Comparison of ENCODE assay signal across 8 mouse cellular contexts in the genomic region with DNA sequence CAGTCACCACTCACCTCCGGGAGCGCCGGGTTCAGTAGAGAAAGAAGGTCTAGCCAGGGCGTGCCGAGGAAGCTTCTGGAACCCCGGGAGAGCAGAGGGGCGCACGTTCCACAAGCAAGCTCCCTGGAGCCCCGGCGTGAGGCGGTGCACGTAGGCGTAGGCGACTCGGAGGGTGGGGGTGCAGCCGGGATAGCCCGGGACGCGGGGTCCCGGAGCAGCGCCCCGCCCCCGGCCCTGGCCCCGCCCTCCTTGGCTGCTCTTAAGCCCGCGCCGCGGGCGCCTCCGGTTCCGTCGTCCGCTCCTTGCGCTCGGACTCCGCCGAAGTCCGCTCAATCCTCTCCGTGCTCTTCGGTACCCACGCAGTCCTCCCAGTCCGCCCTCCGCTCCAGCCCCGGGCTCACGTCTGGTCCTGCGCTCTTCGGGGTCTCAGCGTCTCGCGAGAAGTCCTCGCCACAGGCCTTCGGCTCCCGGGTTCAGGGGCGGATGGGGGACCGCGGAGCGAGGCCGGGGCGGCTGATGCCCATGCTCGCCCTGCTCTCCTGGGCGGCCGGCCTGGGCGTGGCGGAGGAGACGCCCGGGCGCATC. TPM values are rescaled to one million over a fixed set of nuclear protein-coding genes. Genes with fewer than 3 reads are reported as not detected.
DNase-seq lines count a peak whose midpoint lies in the region; ATAC-seq and TF ChIP-seq lines count a peak whose summit lies in the region.

Gene Plod2 (plus strand): TSS at position 247 of the 585 bp plus-strand sequence.

- peaks cover 44% of the 10 kb centered on the region for H3K4me1 ChIP-seq in embryonic facial prominence, embryonic 13.5 days
- H3K4me1 ChIP-seq in kidney, adult 2 months (ENCODE audit: control insufficient read depth, insufficient read depth, low read length) = peaks cover 4% of the 10 kb centered on the region; the same call in 1 of the 2 replicates
- H3K4me1 ChIP-seq in liver, embryonic 13.5 days (replicated peaks) = peaks cover 9% of the 10 kb centered on the region
- peaks cover 29% of the 10 kb centered on the region for H3K4me1 ChIP-seq in stomach, embryonic 15.5 days

- H3K27me3 ChIP-seq in embryonic facial prominence, embryonic 13.5 days = no peaks in the 10 kb centered on the region
- no peaks in the 10 kb centered on the region for H3K27me3 ChIP-seq in kidney, adult 2 months (replicated peaks; ENCODE audit: control insufficient read depth, insufficient read depth, low read length)
- peaks cover 18% of the 10 kb centered on the region for H3K27me3 ChIP-seq in liver, embryonic 13.5 days
- no peaks in the 10 kb centered on the region for H3K27me3 ChIP-seq in stomach, embryonic 15.5 days (replicated peaks)

- DNase-seq in B cell, adult 2 months = peak; percentile 10 to 25
- DNase-seq in adrenal gland, postnatal 25 days = peak; percentile 88
- DNase-seq in heart, adult 8-10 months (ENCODE audit: low spot score) = peak; percentile 79
- DNase-seq in kidney, adult 2 months = peak; percentile 84
- peak; percentile 43 for DNase-seq in liver, embryonic 13.5 days
- DNase-seq in naive thymus-derived CD4-positive, alpha-beta T cell, adult 2 months (ENCODE audit: low read depth) = peak; percentile 15

- peak within 1 kb of the TSS; percentile 96 for H3K27ac ChIP-seq in embryonic facial prominence, embryonic 13.5 days
- H3K27ac ChIP-seq in kidney, adult 2 months (ENCODE audit: insufficient read depth, low read depth, low read length) = peak within 1 kb of the TSS; percentile 62; the same call in 1 of the 2 replicates
- 0 out of 2 replicates have a peak within 1 kb of the TSS, but pooled peaks have one; percentile 3 for H3K27ac ChIP-seq in liver, embryonic 13.5 days
- H3K27ac ChIP-seq in stomach, embryonic 15.5 days = peak within 1 kb of the TSS; percentile 92

- peak within 1 kb of the TSS; percentile 90 for H3K4me3 ChIP-seq in embryonic facial prominence, embryonic 13.5 days
- peak within 1 kb of the TSS; percentile 84 for H3K4me3 ChIP-seq in kidney, adult 2 months (ENCODE audit: insufficient read depth, low read depth, low read length)
- peak within 1 kb of the TSS; percentile 63 for H3K4me3 ChIP-seq in liver, embryonic 13.5 days (replicated peaks)
- peak within 1 kb of the TSS; percentile 92 for H3K4me3 ChIP-seq in stomach, embryonic 15.5 days (replicated peaks)

- peak within 1 kb of the TSS; percentile 68 for H3K4me2 ChIP-seq in embryonic facial prominence, embryonic 13.5 days
- peak within 1 kb of the TSS; percentile 78 for H3K4me2 ChIP-seq in liver, embryonic 13.5 days
- peak within 1 kb of the TSS; percentile 73 for H3K4me2 ChIP-seq in stomach, embryonic 15.5 days

- no peak for TF ChIP-seq CTCF in kidney, adult 2 months (conservative IDR thresholded peaks at IDR 0.05; ENCODE audit: insufficient read depth, insufficient read length, low read depth, low read length)

- peak within 1 kb of the TSS; percentile 96 for H3K9ac ChIP-seq in embryonic facial prominence, embryonic 13.5 days
- peak within 1 kb of the TSS; percentile 54 for H3K9ac ChIP-seq in liver, embryonic 13.5 days
- peak within 1 kb of the TSS; percentile 74 for H3K9ac ChIP-seq in stomach, embryonic 15.5 days

- peak; percentile 91 for ATAC-seq in embryonic facial prominence, embryonic 13.5 days (ENCODE audit: insufficient number of reproducible peaks, insufficient read depth, low FRiP score, low TSS enrichment, low read depth)
- peak; percentile 84 for ATAC-seq in liver, embryonic 13.5 days (ENCODE audit: low read depth)
- ATAC-seq in stomach, embryonic 15.5 days (ENCODE audit: insufficient read depth, low FRiP score, low read depth) = peak; percentile 94

- WGBS in embryonic facial prominence, embryonic 13.5 days = under 1% methylated on average over 67 of the region's 67 CpGs
- WGBS in kidney, adult 2 months = under 1% methylated on average over 65 of the region's 67 CpGs
- under 1% methylated on average over 45 of the region's 67 CpGs for WGBS in liver, embryonic 13.5 days (ENCODE audit: insufficient replicate concordance)
- under 1% methylated on average over 64 of the region's 67 CpGs for WGBS in stomach, embryonic 15.5 days

- TF ChIP-seq POLR2A in kidney, adult 2 months (IDR thresholded peaks at IDR 0.05; ENCODE audit: low read depth, low read length) = peak; percentile 17

- H3K9me3 ChIP-seq in embryonic facial prominence, embryonic 13.5 days = no peaks in the 10 kb centered on the region
- H3K9me3 ChIP-seq in liver, embryonic 13.5 days (replicated peaks) = no peaks in the 10 kb centered on the region
- no peaks in the 10 kb centered on the region for H3K9me3 ChIP-seq in stomach, embryonic 15.5 days

- no peaks in the 10 kb centered on the region for H3K36me3 ChIP-seq in embryonic facial prominence, embryonic 13.5 days
- no peaks in the 10 kb centered on the region for H3K36me3 ChIP-seq in kidney, adult 2 months (ENCODE audit: control insufficient read depth, insufficient read depth, low read length)
- H3K36me3 ChIP-seq in liver, embryonic 13.5 days = no peaks in the 10 kb centered on the region
- H3K36me3 ChIP-seq in stomach, embryonic 15.5 days = no peaks in the 10 kb centered on the region

RNA-seq across cellular contexts. Expression of gene Plod2, which starts in this region (rescaled TPM):
- total RNA-seq in adrenal gland, postnatal 25 days (2021) = 221 and 278 TPM in 2 replicates
- polyA plus RNA-seq in embryonic facial prominence, embryonic 13.5 days (2015; fragmentation: Nextera tagmentation; extraction: Ambion mirVana) = 53.4 and 59.4 TPM in 2 replicates
- 10 to 100 TPM; 12.7 to 16.6 (median 14.8) TPM for total RNA-seq in heart, adult 8-10 months (2022)
- 11.3 and 11.4 TPM in 2 replicates for polyA plus RNA-seq in kidney, adult 2 months (2012; rRNA removed)
- 2.6 and 3.7 TPM in 2 replicates for polyA plus RNA-seq in liver, embryonic 13.5 days (2015; fragmentation: Nextera tagmentation; extraction: Ambion mirVana)
- 39.4 and 41.4 TPM in 2 replicates for polyA plus RNA-seq in stomach, embryonic 15.5 days (2015; fragmentation: Nextera tagmentation; extraction: Ambion mirVana)

Comparison
In these comparisons a context has a peak if more than half of its experiments do, and no peak if none do; other contexts are left out.
1. Peak in every context shown above with its lines: DNase-seq, ATAC-seq, H3K4me3 ChIP-seq and H3K27ac ChIP-seq.
2. RNA of gene Plod2 (total RNA-seq): 221 to 278 TPM in adrenal gland, postnatal 25 days; 12.7 to 16.6 TPM in heart, adult 8-10 months; every median in the first group is over 10 times any median in the second.
3. DNase-seq: peak in every context shown above with its lines; median percentile 88 in adrenal gland, postnatal 25 days; 84 in kidney, adult 2 months; 79 in heart, adult 8-10 months; 43 in liver, embryonic 13.5 days; 18 in B cell, adult 2 months; 15 in naive thymus-derived CD4-positive, alpha-beta T cell, adult 2 months.
4. H3K27ac ChIP-seq: peak in every context shown above with its lines; median percentile 96 in embryonic facial prominence, embryonic 13.5 days; 92 in stomach, embryonic 15.5 days; 62 in kidney, adult 2 months; 3 in liver, embryonic 13.5 days.